Mouse (Mus musculus) testis, adult 2 months (tissue): ENCODE results near the gene Efhd2. TPM values are rescaled to one million over a fixed set of nuclear protein-coding genes. Genes with fewer than 3 reads are reported as not detected.
A peak's percentile ranks its signal among the peaks of the same experiment; 100 is the strongest.

Experiments
- H3K27ac ChIP-seq: fragments of 200-500 bp; 2 replicates; pipeline ENCODE4 v1.5.1; 2012; ENCODE audit warnings: low read depth, low read length; ENCODE audit not compliant: control insufficient read depth, insufficient read depth
- H3K27me3 ChIP-seq: fragments of 200-500 bp; 2 replicates; pipeline ENCODE4 v1.6.1; 2012; ENCODE audit warnings: mild to moderate bottlenecking, low read length, moderate library complexity; ENCODE audit not compliant: control insufficient read depth, insufficient read depth
- H3K36me3 ChIP-seq: fragments of 200-500 bp; 2 replicates; pipeline ENCODE4 v1.6.1; 2012; ENCODE audit warnings: mild to moderate bottlenecking, low read length; ENCODE audit not compliant: control insufficient read depth, insufficient read depth
- H3K4me1 ChIP-seq: fragments of 200-500 bp; 2 replicates; pipeline ENCODE4 v1.6.1; 2012; ENCODE audit warnings: low read length; ENCODE audit not compliant: control insufficient read depth, insufficient read depth
- H3K4me3 ChIP-seq: fragments of 200-500 bp; 2 replicates; pipeline ENCODE4 v1.5.1; 2012; ENCODE audit warnings: low read depth, mild to moderate bottlenecking, low read length, moderate library complexity, mixed read lengths; ENCODE audit not compliant: control insufficient read depth
- CTCF ChIP-seq: fragments of 200-500 bp; IDR thresholded peaks from 2 replicates; pipeline ENCODE4 v1.5.1; 2012; ENCODE audit warnings: low read depth, mild to moderate bottlenecking, inconsistent platforms, low read length, moderate library complexity; ENCODE audit not compliant: control insufficient read depth, insufficient read depth, insufficient replicate concordance
- POLR2A ChIP-seq: fragments of 200-500 bp; IDR thresholded peaks from 2 replicates; pipeline ENCODE4 v1.6.1; 2012; ENCODE audit warnings: low read depth, mild to moderate bottlenecking, inconsistent platforms, low read length, moderate library complexity; ENCODE audit not compliant: control insufficient read depth
- polyA plus RNA-seq: library from polyadenylated mRNA; depleted of rRNA; stranded (reverse); fragments of >200 nt; gene quantifications from 2 replicates; pipeline ENCODE4 v1.2.3, GENCODE M21; 2012

The Efhd2 gene
- polyA plus RNA-seq, 1 experiment = 57.6 TPM

DNA sequence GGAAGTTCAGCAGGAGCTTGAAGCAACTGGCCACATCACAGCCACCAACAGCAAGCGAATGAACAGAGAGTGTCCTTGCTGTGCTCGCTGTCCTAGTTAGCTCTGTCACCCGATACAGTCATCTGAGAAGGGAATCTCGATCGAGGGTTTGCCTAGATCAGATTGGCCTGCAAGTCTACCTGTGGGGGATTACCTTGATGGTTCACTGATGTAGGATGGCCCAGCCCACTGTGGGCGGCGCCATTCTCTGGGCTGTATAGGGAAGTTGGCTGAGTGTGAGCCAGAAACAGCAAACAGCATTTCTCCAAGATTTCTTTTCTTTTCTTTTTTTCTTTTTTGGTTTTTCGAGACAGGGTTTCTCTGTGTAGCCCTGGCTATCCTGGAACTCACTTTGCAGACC lies 10.2 kb downstream of the Efhd2 start:
- Histone ChIP-seq H3K27me3 (no peaks in the 10 kb centered on the region), H3K27ac (no peak overlapping the region), H3K4me3 (no peak overlapping the region), H3K4me1 (peaks cover 3% of the 10 kb centered on the region), H3K36me3 (no peaks in the 10 kb centered on the region)
- TF ChIP-seq CTCF (no peak), POLR2A (no peak)

DNA sequence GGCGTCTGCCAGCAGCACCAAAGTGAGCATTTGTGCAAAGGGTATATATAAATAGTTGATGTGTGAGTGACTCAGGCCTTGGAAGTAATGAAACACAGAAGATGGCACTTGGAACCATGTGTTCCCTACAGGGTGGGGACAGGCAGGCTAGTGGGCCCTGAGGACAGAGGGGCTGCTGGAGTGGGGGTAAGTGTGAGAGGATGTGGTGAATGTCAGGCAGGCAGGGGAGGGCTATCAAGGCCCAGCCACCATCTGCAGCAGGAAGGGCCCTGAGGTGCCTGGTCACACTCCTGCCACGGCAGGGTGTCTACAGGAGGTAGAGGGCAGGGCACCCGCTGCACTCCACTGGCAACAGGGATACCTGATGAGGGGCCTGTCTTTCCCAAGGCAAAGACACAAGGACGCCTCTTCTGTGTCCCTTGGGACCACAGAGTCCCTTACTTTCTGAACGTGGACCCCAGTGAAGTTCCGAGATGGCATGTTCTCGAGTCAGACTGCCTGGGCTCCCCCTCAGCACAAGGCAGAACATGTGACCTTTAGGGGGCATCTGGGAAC lies 10.9 kb downstream of the Efhd2 start:
- no peak overlapping the region for H3K4me3 ChIP-seq
- peak overlapping the region; percentile 3; the same call in 1 of the 2 replicates for H3K27ac ChIP-seq
- TF ChIP-seq CTCF (no peak), POLR2A (no peak)
- no peaks in the 10 kb centered on the region for H3K27me3 ChIP-seq
- H3K36me3 ChIP-seq = no peaks in the 10 kb centered on the region
- H3K4me1 ChIP-seq = peaks cover 3% of the 10 kb centered on the region

GRCm38 (mm10) chr4:141862867-141863266 lies 11.9 kb downstream of the Efhd2 start:
- no peak overlapping the region for H3K27ac ChIP-seq
- no peak overlapping the region for H3K4me3 ChIP-seq
- H3K27me3 ChIP-seq = no peaks in the 10 kb centered on the region
- TF ChIP-seq CTCF (no peak), POLR2A (no peak; the same call in 1 of the 2 replicates)
- no peaks in the 10 kb centered on the region for H3K36me3 ChIP-seq
- peaks cover 3% of the 10 kb centered on the region for H3K4me1 ChIP-seq

DNA sequence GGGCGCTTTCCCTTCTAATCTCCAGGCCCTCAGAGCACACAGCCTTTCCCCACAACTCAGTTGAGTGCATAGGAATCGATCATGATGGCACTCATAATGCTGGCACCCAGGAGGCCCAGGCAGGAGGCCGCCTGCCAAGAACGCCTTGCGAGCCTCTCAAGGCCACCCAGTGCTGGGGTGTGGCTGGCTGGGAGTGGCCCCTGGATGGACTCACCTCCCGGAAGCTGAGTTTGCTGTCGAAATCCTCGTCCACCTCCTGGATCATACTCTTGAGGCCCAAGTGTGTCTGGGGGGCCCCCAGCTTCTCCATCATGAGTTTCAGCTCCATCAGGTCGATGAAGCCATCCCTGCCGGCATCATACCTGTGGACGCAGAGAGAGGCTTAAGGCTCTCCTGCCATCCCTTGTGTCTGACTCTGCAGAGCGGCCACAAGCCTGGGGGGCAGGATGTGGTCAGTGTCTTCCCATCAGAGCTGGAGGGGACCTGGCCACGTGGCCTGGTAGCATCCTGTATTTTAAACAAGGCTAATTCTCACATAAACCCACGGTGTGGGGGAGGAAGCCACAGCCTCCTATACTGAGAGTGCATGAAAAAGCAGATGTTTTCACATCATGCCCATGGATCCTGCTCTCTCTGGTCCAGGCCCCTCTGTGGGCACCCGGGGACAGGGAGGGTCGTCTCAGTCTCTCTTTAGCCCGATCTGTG lies 13.0 kb downstream of the Efhd2 start:
- Histone ChIP-seq H3K27me3 (no peaks in the 10 kb centered on the region), H3K4me3 (no peak overlapping the region), H3K36me3 (no peaks in the 10 kb centered on the region), H3K27ac (peak overlapping the region; percentile 21; the same call in 1 of the 2 replicates), H3K4me1 (peaks cover 11% of the 10 kb centered on the region)
- TF ChIP-seq CTCF (no peak), POLR2A (no peak)

DNA sequence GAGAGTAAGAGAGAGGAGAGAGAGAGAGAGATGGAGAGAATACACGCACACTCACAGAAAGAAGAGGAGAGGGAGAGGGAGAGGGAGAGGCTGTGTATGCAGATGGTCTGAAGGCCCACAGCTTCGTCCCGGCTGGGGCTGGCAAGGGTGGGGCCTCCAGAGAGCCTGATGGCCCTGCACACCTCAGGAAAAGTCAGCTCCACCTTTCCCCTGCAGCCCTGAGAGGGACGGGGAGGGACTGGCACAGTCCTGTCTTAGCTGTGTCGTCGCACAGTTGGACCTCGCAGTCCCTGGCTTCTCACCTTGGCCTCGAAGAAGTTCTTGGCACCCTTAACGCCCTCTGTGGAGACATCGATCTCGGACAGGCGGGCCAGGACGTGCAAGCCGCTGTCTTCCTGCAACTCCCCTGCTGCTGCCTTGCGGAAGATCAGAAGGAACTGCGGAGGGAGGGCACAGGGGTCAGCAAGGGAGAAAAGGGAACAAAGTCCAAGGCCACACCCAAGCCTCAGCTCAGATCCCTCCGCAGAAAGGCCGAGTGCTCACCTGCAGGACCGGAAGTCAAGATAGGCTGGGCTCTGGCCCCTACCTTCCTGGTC lies 14.4 kb downstream of the Efhd2 start:
- Histone ChIP-seq H3K4me3 (no peak overlapping the region), H3K27ac (no peak overlapping the region), H3K4me1 (peaks cover 12% of the 10 kb centered on the region), H3K36me3 (no peaks in the 10 kb centered on the region), H3K27me3 (no peaks in the 10 kb centered on the region)
- no peak for TF ChIP-seq POLR2A

DNA sequence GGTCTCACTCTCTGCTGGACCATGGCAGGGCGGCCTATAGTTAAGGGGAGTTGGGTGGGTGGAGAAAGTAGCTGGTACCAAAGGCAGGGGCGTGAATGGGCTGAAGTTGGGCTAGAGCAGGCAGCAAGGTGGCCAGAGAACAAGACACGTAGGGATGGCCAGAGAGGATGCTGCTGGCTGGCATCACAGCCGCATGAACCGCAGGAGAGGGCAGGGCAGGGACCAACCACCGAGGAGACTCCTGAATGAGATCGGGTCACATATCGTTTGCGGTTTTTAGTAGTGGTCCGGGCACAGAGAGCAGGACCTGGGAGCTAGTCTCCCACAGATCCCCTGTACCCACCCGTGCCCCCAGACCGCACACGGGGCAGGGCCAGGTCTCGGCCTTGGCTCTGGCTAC lies 15.4 kb downstream of the Efhd2 start:
- Histone ChIP-seq H3K27ac (no peak overlapping the region), H3K4me1 (peaks cover 13% of the 10 kb centered on the region), H3K36me3 (no peaks in the 10 kb centered on the region), H3K4me3 (no peak overlapping the region), H3K27me3 (no peaks in the 10 kb centered on the region)
- TF ChIP-seq POLR2A = no peak
- no peak for TF ChIP-seq CTCF

DNA sequence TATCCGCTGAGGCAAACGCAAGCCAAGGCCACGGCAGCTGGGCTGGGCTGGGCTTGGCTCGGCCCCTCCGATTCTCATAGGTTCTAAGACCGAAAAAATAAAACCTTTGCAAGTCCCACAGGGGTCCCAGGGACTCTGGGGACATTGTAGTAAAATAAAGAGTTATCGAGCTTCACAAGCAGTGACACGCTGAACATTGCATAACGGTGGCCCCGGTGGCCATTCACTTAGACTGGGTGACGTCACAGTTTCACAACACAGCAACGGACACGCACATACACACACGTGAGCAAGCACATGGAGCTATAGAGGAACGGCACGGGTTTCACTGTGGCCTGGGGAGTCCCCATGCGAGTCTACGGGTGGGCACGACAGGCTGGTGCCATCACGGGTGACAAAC lies 16.2 kb downstream of the Efhd2 start:
- H3K27ac ChIP-seq = no peak overlapping the region
- H3K27me3 ChIP-seq = no peaks in the 10 kb centered on the region

More for the DNA sequence above, 16.2 kb downstream of the Efhd2 start:
- H3K4me3 ChIP-seq = no peak overlapping the region
- TF ChIP-seq POLR2A = no peak
- TF ChIP-seq CTCF = no peak
- H3K36me3 ChIP-seq = no peaks in the 10 kb centered on the region
- peaks cover 13% of the 10 kb centered on the region for H3K4me1 ChIP-seq
